Mouse (Mus musculus) heart, embryonic 15.5 days (tissue): Measurements from ENCODE around the gene Tmem97. TPM values are rescaled to one million over a fixed set of nuclear protein-coding genes. Genes with fewer than 3 reads are reported as not detected.

Experiments used
- ATAC-seq: fragments of 200-750 bp; cut with Nextera tagmentation; replicated peaks from 2 replicates; pipeline ENCODE4 v1.8.0; 2017; ENCODE audit warnings: low read depth, moderate TSS enrichment; ENCODE audit not compliant: insufficient number of reproducible peaks, insufficient read depth, low FRiP score
- H3K27ac ChIP-seq: fragments of 300-500 bp; sonication (generic); 2 replicates; pipeline ENCODE4 v1.5.1; 2015; ENCODE audit warnings: mild to moderate bottlenecking, inconsistent platforms
- H3K27me3 ChIP-seq: fragments of 300-500 bp; sonication (generic); 2 replicates; pipeline ENCODE4 v1.6.1; 2015; ENCODE audit warnings: inconsistent platforms
- H3K36me3 ChIP-seq: fragments of 300-500 bp; sonication (generic); 2 replicates; pipeline ENCODE4 v1.6.1; 2015; ENCODE audit warnings: mild to moderate bottlenecking, inconsistent platforms
- H3K4me1 ChIP-seq: fragments of 300-500 bp; sonication (generic); replicated peaks from 2 replicates; pipeline ENCODE4 v1.6.1; 2015; ENCODE audit warnings: inconsistent platforms
- H3K4me2 ChIP-seq: fragments of 300-500 bp; sonication (generic); 2 replicates; pipeline ENCODE4 v1.6.1; 2015; ENCODE audit warnings: inconsistent platforms, mild to moderate bottlenecking, moderate library complexity
- H3K4me3 ChIP-seq: fragments of 300-500 bp; sonication (generic); 2 replicates; pipeline ENCODE4 v1.5.1; 2015; ENCODE audit warnings: mild to moderate bottlenecking, inconsistent platforms
- H3K9ac ChIP-seq: fragments of 300-500 bp; sonication (generic); 2 replicates; pipeline ENCODE4 v1.6.1; 2015; ENCODE audit warnings: mild to moderate bottlenecking, inconsistent platforms
- H3K9me3 ChIP-seq: fragments of 300-500 bp; sonication (generic); replicated peaks from 2 replicates; pipeline ENCODE4 v1.6.1; 2016; ENCODE audit warnings: inconsistent platforms
- WGBS: fragments of 180-500 bp; shearing (Covaris S2); methylation state at CpG from one replicate; pipeline ENCODE4 v1.1.7; 2015; ENCODE audit warnings: mixed read lengths; 5-methylcytosine and 5-hydroxymethylcytosine counted together
- polyA plus RNA-seq: library from polyadenylated mRNA; unstranded; fragments of >200 nt; fragmentation: Nextera tagmentation; extraction: Ambion mirVana; gene quantifications from 2 replicates; pipeline ENCODE4 v1.2.1, GENCODE M21; 2015

Gene Tmem97
- polyA plus RNA-seq, 1 experiment from 2014 or later: 43.8 TPM

- no peak overlapping the region for H3K4me2 ChIP-seq
- ATAC-seq: no peak
- no peaks in the 10 kb centered on the region for H3K9me3 ChIP-seq
- H3K27ac ChIP-seq: no peak overlapping the region
- peaks cover 15% of the 10 kb centered on the region for H3K4me1 ChIP-seq
- H3K4me3 ChIP-seq: no peak overlapping the region
- H3K9ac ChIP-seq: no peak overlapping the region
- no peaks in the 10 kb centered on the region for H3K36me3 ChIP-seq
- peaks cover 86% of the 10 kb centered on the region for H3K27me3 ChIP-seq
- 4% methylated on average over 6 of the region's 6 CpGs for WGBS
These were observed 54.7 kb downstream of the Tmem97 start for GRCm38 (mm10) chr11:78495904-78496303.

Other genes with a start within 250 kb of the Tmem97 start
- gene Spag5, start 249.2 kb downstream of the Tmem97 start, polyA plus RNA-seq: 21.6 and 30.9 TPM in 2 replicates
- 20.6 and 28.6 TPM in 2 replicates for gene Aldoc, start 227.8 kb downstream of the Tmem97 start, polyA plus RNA-seq
- gene Pigs, start 222.4 kb downstream of the Tmem97 start, polyA plus RNA-seq: 46.1 and 62.4 TPM in 2 replicates
- gene Unc119, start 207.3 kb downstream of the Tmem97 start, polyA plus RNA-seq: 31.0 and 43.3 TPM in 2 replicates
- gene Foxn1, start 164.2 kb downstream of the Tmem97 start, polyA plus RNA-seq: 0.78 and 8.9 TPM in 2 replicates
- gene Slc13a2, start 128.6 kb downstream of the Tmem97 start, polyA plus RNA-seq: 0.08 TPM in 1 of 2 replicates, not detected in the other
- 6.5 and 7.5 TPM in 2 replicates for gene Slc46a1, start 85.1 kb downstream of the Tmem97 start, polyA plus RNA-seq
- 0.15 and 0.60 TPM in 2 replicates for gene Sarm1, start 53.0 kb downstream of the Tmem97 start, polyA plus RNA-seq
- 1.3 and 4.7 TPM in 2 replicates for gene Vtn, start 51.7 kb downstream of the Tmem97 start, polyA plus RNA-seq
- gene Sebox, start 47.3 kb downstream of the Tmem97 start, polyA plus RNA-seq: not detected in 2 replicates
- 36.3 and 37.8 TPM in 2 replicates for gene Tmem199, start 38.6 kb downstream of the Tmem97 start, polyA plus RNA-seq
- 157 and 162 TPM in 2 replicates for gene Poldip2, start 38.6 kb downstream of the Tmem97 start, polyA plus RNA-seq
- 63.7 and 73.0 TPM in 2 replicates for gene Tnfaip1, start 14.4 kb downstream of the Tmem97 start, polyA plus RNA-seq
- 97.5 and 106 TPM in 2 replicates for gene Ift20, start 14.4 kb downstream of the Tmem97 start, polyA plus RNA-seq
- 10.8 and 13.6 TPM in 2 replicates for gene Nlk, start 146.6 kb upstream of the Tmem97 start, polyA plus RNA-seq
- 23.8 and 27.7 TPM in 2 replicates for gene Ccnq, start 201.0 kb upstream of the Tmem97 start, polyA plus RNA-seq